Mouse (Mus musculus) lung, postnatal 14 days (tissue): ENCODE results near the gene Pced1a.
A peak's percentile ranks its signal among the peaks of the same experiment; 100 is the strongest.

ENCODE experiments used
- DNase-seq: peaks from one replicate; pipeline ENCODE4 v3.0.0; 2021

Pced1a gene

DNA sequence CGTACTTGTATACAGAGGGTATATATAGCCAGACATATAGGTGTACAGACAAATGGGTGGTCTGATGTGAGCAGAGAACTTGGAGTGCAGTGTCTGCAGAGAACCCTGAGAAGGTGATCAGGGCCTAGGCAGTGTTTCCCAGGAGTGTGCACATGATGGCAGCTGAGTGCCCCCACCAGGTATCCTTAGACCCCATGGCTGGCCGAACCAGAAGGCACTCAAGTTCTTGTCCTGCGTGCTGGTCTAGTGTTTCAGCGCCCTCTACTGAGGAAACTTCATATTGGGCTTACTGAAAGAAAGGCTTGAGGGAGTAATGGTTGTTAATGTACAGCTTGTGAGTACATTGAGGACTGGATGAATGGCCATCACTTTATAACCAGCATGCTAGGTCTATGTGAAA is 8.7 kb upstream of the Pced1a start:
- peak; percentile 72 for DNase-seq

DNA sequence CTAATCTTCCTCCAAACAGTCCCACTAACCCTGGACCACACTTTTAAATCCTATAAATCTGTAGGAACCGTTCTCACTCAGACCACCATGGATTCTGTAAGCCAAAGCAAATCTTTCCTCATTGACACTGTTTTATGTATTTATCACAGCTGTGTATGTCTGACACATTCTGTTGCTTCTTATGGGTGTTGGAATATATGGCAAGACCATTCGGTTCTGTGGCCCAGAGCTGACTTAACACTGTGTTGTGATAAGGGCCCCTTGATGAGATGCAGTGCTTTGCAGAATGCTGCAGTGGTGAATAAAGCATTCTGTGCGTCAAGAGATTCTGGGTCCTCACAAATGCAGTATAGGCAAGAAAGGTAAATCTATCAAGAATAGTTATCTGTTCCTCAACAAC is 7.7 kb upstream of the Pced1a start:
- no peak for DNase-seq

DNA sequence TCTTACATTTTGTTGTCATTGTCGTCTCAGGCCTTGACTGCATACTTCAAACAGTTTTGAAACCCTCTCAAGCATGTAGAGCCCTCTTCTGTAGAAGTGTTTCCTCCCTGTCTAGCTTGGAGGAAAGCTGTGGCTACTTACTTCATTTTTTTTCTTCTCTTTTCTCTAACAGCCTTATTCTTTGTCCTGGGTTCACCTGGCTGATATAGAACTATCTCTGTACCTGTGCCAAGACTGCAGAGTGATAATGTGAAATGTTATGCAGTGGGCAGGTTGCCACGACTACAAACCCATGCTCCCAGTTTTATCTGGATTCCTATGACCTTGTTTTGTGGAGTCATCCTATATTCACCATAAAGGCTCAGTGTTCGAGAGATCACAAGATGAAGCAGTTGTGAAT is 6.0 kb upstream of the Pced1a start:
- DNase-seq: no peak

DNA sequence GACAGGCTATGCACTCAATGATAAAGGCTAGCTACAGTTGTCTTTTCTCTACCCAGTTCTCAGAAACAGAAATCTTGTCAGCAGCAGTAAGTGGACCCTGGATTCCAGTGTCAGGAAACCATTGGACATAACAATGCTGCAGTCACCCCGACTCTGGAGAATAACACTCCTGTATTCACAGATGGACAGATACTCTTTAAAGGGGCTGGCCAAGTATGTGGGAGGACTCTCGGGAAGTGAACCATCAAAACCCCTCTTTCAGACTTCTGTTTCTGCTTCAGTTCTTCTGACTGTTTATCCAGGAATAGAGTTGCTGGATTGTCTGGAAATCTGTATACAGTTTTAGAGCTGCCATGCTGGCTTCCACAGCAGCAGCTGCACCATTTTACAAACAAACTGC is 5.3 kb upstream of the Pced1a start:
- no peak for DNase-seq

DNA sequence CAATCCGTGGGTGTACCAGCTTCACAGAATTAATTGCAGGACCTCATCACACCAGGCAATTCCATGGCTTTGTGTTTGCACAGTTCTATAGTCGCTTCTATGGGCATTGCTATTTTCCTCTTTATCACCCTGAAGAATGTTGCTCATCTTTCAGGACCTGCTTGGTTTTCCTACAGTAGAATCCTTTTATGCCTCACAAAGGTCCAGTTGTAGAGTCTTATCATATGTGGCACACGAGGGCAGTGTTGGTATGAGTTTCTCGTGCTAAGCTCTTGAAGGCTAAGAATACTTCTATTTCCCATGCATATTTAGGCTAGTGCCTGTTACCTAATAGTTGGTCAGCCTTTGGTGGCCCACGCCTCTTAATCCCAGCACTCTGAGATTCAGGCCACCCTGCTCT is 611 bp upstream of the Pced1a start:
- DNase-seq: no peak

- peak; percentile 79 for DNase-seq
Observed at GRCm38 (mm10) chr2:130423397-130424125, 940 bp downstream of the Pced1a start.

DNA sequence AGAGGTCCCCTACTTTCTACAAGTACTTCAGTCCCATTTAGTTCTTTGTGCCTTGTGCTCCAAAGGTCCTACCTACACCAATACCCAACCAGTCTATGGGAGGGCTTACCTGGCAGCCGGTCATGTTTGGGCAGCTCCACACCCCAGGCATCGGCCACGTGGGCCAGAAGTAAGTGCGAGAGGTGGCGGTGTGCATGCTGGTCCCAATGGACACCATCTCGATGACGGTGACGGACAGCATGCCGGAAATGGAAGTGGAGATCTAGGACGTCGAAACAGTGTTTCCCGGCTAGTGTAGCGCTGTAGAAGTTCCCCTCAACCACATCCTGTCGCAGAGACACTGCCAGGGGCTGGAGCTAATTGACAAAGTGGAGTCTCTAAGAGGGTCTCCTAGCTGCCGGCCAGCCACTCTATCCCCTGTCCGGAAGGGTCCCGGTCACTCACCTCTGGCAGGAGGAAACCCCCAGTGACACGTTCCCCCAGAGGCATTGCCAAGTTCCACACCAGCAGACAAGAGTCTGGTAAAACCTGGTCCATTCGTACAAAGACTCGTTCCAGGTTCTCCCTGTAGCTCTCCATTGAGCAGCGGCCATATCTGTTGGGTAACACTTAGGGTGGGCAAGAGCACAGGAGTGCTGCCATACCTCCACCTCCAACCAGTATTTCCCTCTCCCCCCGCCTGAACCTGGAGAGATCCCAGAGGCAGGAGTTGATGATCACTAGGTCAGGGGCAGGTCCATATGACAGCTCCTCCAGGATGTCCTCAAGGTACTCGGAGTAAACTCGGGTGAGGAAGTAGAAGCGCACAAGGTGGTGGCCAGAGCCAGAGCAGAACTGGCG is 2.5 kb downstream of the Pced1a start:
- DNase-seq: no peak

DNA sequence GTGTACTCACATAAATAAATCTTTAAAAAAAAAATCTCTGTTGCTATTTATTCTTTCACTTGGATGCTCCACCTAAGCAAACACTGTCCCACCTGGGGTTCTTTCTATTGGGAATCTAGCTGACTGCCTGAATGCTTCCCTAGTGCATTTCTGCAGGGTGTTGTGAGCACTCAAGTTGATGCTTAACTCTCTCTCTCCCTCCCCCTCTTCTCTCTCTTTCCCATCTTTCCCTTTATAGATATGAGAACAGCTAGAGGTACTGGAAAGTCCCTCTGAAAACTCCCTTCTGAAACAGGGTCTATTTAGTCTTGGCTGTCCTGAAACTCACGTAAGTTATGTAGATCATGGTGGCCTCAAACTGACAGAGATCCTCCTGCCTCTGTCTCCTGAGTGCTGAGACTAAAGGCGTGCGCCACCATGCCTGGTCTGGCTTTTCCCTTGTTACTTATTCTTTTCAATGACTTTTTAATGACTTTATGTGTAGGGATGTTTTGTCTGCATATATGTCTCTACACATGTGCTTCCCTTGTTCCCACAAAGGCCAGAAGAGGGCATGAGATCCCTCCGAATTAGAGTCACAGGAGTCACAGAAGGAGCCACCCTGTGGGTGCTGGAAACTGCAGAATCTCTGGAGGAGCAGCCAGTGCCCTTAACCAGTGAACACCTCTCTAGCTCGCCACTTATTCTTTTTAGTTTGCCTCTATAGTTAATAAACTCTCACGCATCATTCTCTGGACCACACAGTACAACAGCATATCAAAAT is 10.2 kb downstream of the Pced1a start:
- DNase-seq: no peak

- DNase-seq: no peak
Observed at GRCm38 (mm10) chr2:130412775-130413174, 11.7 kb downstream of the Pced1a start.

- DNase-seq: peak; percentile 90
Observed at GRCm38 (mm10) chr2:130411558-130412495, 12.7 kb downstream of the Pced1a start.

DNA sequence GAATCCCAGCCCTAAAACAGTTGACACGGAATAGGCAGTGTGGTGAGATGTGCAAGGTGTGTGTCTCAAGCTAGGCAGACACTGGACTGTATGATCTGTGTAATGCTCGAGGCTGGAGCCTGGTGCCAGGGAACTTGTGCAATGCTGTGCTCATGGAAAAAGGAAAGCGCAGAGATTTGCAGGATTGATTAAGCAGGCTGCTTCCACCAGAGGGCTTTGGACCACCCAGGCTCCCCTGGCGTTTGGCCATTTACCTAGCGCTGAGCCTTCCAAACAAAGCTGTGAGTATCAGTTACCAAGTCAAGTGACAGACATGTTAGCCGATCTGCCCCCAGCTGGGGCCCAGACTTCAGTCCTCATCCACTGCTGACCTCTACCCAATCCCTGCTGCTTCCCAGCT is 16.3 kb downstream of the Pced1a start:
- DNase-seq: no peak

- no peak for DNase-seq
Observed at GRCm38 (mm10) chr2:130406178-130406577, 18.3 kb downstream of the Pced1a start, which contains the start of gene Tmem239. TSS of gene Tmem239 (plus strand) at chr2:130406478.

- no peak for DNase-seq
Observed at GRCm38 (mm10) chr2:130404939-130405338, 19.6 kb downstream of the Pced1a start, which contains the start of the genes Gm28372 and 1700020A23Rik. TSS of gene Gm28372 (plus strand) at chr2:130405239. TSS of gene 1700020A23Rik (plus strand) at chr2:130405259.

GRCm38 (mm10) chr2:130401891-130402290 is 22.6 kb downstream of the Pced1a start:
- DNase-seq: no peak

DNA sequence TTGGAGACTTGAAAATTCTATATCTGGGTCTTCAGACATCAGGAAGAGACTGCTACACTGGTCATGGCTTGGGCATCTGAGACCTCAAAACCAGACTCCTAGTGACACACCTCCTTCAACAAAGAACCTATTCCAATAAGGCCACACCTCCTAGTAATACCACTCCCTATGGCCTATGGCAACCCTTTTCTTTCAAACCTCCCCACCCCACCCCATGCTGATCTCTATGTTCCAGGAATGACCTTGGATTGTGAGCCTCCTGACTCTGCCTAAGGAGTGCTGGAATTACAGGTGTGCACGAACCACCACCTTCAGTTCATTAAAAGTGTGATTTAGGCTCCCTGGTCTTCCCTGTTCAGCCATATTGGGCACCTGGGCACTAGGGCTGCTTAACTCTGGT is 24.5 kb downstream of the Pced1a start:
- DNase-seq: no peak

GRCm38 (mm10) chr2:130398091-130398490 is 26.4 kb downstream of the Pced1a start:
- peak; percentile 15 for DNase-seq

GRCm38 (mm10) chr2:130397186-130397985 is 27.1 kb downstream of the Pced1a start, which contains the start of gene Cpxm1:
TSS of gene Cpxm1 (minus strand) at chr2:130397574.
- no peak for DNase-seq

GRCm38 (mm10) chr2:130395696-130396095 is 28.8 kb downstream of the Pced1a start:
- DNase-seq: no peak

DNA sequence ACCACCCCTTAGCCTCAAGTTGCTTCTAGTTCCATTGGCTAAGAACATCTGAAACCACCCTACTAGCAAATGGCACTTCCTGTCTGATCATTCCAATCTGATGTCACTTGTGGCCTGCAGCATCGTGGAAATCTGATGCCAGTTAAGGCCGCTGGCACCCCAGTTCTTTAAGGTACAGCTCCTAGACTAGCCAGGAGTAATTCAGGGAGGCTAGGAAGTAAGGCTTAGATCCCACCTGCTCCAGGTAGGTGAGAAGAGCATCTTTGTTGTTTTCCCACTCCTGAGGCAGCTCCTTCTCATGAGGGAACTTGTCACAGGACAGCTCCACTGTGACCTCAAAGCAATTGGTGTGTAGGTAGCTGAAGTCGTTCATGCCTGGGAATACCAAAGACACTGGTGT is 31.7 kb downstream of the Pced1a start:
- DNase-seq: no peak

DNA sequence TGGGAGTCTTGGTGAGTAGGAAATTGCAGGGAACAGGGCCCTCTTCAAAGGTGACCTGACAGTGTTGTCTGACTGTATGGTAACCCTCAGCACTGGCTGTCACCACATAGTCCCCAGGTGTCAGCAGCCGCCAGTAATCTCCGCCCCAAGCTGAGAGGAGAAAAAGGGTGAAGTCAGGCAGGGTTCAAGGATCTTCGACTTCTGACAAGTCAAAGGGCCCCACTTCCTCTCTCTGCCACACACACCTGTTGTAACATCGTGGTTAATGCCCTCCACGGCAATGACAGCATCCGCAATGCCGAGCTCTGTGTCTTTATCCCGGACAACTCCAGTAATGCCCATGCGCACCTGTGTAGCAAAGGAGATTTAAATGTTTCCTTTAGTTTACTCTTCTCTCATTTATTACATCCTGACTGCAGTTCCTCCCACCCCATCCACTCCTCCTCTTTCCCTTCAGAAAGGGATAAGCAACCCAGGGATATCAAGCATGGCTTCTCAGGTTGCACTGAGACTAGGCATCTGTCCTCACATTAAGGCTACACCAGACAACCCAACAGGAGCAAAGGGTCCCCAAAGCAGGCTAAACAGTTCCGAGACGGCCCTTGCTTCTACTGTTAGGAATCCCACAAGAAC is 33.4 kb downstream of the Pced1a start:
- DNase-seq: no peak

DNA sequence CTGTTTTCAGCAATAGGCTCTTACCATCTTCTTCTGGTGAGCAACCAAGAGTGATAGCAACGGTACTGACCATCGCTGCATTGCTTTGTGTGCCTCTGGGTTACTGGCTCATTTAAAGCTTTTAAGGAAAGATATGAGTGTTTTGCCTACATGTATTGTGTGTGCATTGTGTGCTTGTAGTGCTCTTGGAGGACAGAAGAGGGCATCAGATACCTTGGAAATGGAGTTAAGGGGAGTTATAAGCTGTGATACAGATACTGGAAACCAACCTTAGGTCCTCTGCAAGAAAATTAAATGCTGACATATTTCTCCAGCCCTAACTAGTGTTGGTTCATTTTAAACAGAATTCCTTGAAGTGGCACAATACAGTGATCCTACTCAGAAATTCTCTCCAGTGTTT is 35.7 kb downstream of the Pced1a start:
- DNase-seq: no peak
